Mouse (Mus musculus) effector memory CD4-positive, alpha-beta T cell, adult 5 months (primary cell): Measurements from ENCODE around the gene Ptpn12. TPM values are rescaled to one million over a fixed set of nuclear protein-coding genes. Genes with fewer than 3 reads are reported as not detected.

ENCODE experiments used
- polyA plus RNA-seq: library from polyadenylated mRNA; unstranded; fragments of 100-300 nt; shearing (Covaris generic); gene quantifications from one replicate; pipeline ENCODE4 v1.2.1, GENCODE M21; 2017

Gene Ptpn12
- polyA plus RNA-seq, result 11.1 TPM

GRCm38 (mm10) chr5:21055820-21056531 is at the start of gene Ptpn12:
TSS of gene Ptpn12 (minus strand) at chr5:21055911.

DNA sequence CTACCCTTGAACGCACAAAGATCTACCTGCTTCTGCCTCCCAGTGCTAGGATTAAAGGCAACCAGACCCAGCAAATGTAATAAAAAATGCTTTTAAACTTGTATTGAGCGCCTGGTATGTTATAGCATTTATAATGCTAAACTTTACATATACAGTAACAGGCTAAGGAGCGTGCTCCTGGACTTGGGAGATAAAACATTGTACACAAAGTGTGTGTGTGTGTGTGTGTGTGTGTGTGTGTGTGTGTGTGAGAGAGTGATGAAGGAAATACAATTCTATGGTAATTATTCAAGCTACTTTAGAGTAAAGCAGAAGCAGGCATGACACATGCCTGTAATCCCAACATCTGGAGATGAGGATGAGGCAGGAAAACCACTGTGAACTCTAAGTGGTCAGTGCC is 99.4 kb downstream of the Ptpn12 start, which contains the start of gene Rsbn1l:
Gene Rsbn1l, minus strand, starts transcription at position 101 of the 400 bp plus-strand sequence.

Other genes with a start within 250 kb of the Ptpn12 start
- gene Phtf2, start 173.8 kb downstream of the Ptpn12 start, polyA plus RNA-seq, result 23.7 TPM
- gene Tmem60, start 173.7 kb downstream of the Ptpn12 start, polyA plus RNA-seq, result 15.6 TPM
- 39.0 TPM for gene Rsbn1l, start 99.5 kb downstream of the Ptpn12 start, polyA plus RNA-seq
- 20.9 TPM for gene Gsap, start 130.3 kb upstream of the Ptpn12 start, polyA plus RNA-seq